Mouse (Mus musculus): ENCODE results near the gene Adam1b. TPM values are rescaled to one million over a fixed set of nuclear protein-coding genes. Genes with fewer than 3 reads are reported as not detected.

Gene Adam1b
- total and polyA plus RNA-seq, 2 experiments from 2014 or later: not detected

GRCm38 (mm10) chr5:121463601-121464250 lies 39.5 kb downstream of the Adam1b start:
- no peak overlapping the region for H3K4me2 ChIP-seq (ENCODE audit: low read depth, low read length, poor library complexity, severe bottlenecking)
- TF ChIP-seq CTCF (IDR thresholded peaks at IDR 0.05): no peak
- no peak for DNase-seq (ENCODE audit: low spot score)
- H3K27ac ChIP-seq (ENCODE audit: low read depth, low read length): no peak overlapping the region
- H3K4me3 ChIP-seq (ENCODE audit: low read depth, low read length): no peak overlapping the region
- no peak overlapping the region for H3K9ac ChIP-seq (replicated peaks; ENCODE audit: low read length, poor library complexity, severe bottlenecking)
- H3K36me3 ChIP-seq (ENCODE audit: insufficient read depth, low read length): no peaks in the 10 kb centered on the region
- 77% methylated on average over 5 of the region's 5 CpGs for WGBS
- H3K4me1 ChIP-seq (ENCODE audit: insufficient read depth, low read length): no peaks in the 10 kb centered on the region
- ATAC-seq (ENCODE audit: low FRiP score): no peak
- no peaks in the 10 kb centered on the region for H3K27me3 ChIP-seq (ENCODE audit: insufficient read depth, low read length)
- no peaks in the 10 kb centered on the region for H3K9me3 ChIP-seq (ENCODE audit: low read length)

GRCm38 (mm10) chr5:121462967-121463366 lies 40.3 kb downstream of the Adam1b start:
- H3K27me3 ChIP-seq (ENCODE audit: insufficient read depth, low read length): no peaks in the 10 kb centered on the region
- H3K4me3 ChIP-seq (ENCODE audit: low read depth, low read length): no peak overlapping the region
- H3K9me3 ChIP-seq (ENCODE audit: low read length): no peaks in the 10 kb centered on the region
- DNase-seq (ENCODE audit: low spot score): no peak
- 65% methylated on average over 5 of the region's 5 CpGs for WGBS
- ATAC-seq (ENCODE audit: low FRiP score): no peak
- H3K4me1 ChIP-seq (ENCODE audit: insufficient read depth, low read length): no peaks in the 10 kb centered on the region
- H3K36me3 ChIP-seq (ENCODE audit: insufficient read depth, low read length): no peaks in the 10 kb centered on the region
- no peak for TF ChIP-seq CTCF (IDR thresholded peaks at IDR 0.05)
- H3K4me2 ChIP-seq (ENCODE audit: low read depth, low read length, poor library complexity, severe bottlenecking): no peak overlapping the region
- H3K27ac ChIP-seq (ENCODE audit: low read depth, low read length): no peak overlapping the region
- no peak overlapping the region for H3K9ac ChIP-seq (replicated peaks; ENCODE audit: low read length, poor library complexity, severe bottlenecking)

DNA sequence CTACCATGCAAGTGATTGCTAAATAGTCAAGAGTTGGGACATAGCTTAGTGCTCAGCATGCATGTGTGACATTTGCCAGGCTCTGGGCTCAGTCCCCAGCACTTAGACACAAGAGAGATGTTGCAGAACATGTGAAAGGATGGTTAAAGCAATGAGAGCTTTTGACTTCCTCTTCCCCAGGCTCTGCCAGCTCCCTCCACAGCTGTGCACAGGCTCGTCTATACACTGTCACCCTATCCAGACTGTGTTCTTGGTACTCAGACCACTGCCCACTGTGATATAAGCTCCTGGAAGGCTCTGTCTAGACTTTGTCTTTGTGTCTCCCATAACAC lies 41.1 kb downstream of the Adam1b start:
- no peak for TF ChIP-seq CTCF (IDR thresholded peaks at IDR 0.05)
- no peak overlapping the region for H3K9ac ChIP-seq (replicated peaks; ENCODE audit: low read length, poor library complexity, severe bottlenecking)
- WGBS: 32% methylated on average over 1 of the region's 1 CpGs

GRCm38 (mm10) chr5:121461339-121462170 lies 41.7 kb downstream of the Adam1b start:
- 76% methylated on average over 4 of the region's 4 CpGs for WGBS
- Histone ChIP-seq H3K4me2 (ENCODE audit: low read depth, low read length, poor library complexity, severe bottlenecking) (no peak overlapping the region), H3K27me3 (ENCODE audit: insufficient read depth, low read length) (no peaks in the 10 kb centered on the region), H3K9me3 (ENCODE audit: low read length) (no peaks in the 10 kb centered on the region), H3K27ac (ENCODE audit: low read depth, low read length) (no peak overlapping the region), H3K4me3 (ENCODE audit: low read depth, low read length) (no peak overlapping the region), H3K4me1 (ENCODE audit: insufficient read depth, low read length) (no peaks in the 10 kb centered on the region), H3K36me3 (ENCODE audit: insufficient read depth, low read length) (no peaks in the 10 kb centered on the region), H3K9ac (replicated peaks; ENCODE audit: low read length, poor library complexity, severe bottlenecking) (no peak overlapping the region)
- TF ChIP-seq CTCF (IDR thresholded peaks at IDR 0.05): no peak
- ATAC-seq (ENCODE audit: low FRiP score) (no peak), DNase-seq (ENCODE audit: low spot score) (no peak)

More for the DNA sequence above, 41.1 kb downstream of the Adam1b start:
- no peaks in the 10 kb centered on the region for H3K36me3 ChIP-seq (ENCODE audit: insufficient read depth, low read length)
- no peaks in the 10 kb centered on the region for H3K9me3 ChIP-seq (ENCODE audit: low read length)
- DNase-seq (ENCODE audit: low spot score) (no peak), ATAC-seq (ENCODE audit: low FRiP score) (no peak)
- no peak overlapping the region for H3K4me2 ChIP-seq (ENCODE audit: low read depth, low read length, poor library complexity, severe bottlenecking)
- H3K27ac ChIP-seq (ENCODE audit: low read depth, low read length): no peak overlapping the region
- no peak overlapping the region for H3K4me3 ChIP-seq (ENCODE audit: low read depth, low read length)
- H3K4me1 ChIP-seq (ENCODE audit: insufficient read depth, low read length): no peaks in the 10 kb centered on the region
- H3K27me3 ChIP-seq (ENCODE audit: insufficient read depth, low read length): no peaks in the 10 kb centered on the region

DNA sequence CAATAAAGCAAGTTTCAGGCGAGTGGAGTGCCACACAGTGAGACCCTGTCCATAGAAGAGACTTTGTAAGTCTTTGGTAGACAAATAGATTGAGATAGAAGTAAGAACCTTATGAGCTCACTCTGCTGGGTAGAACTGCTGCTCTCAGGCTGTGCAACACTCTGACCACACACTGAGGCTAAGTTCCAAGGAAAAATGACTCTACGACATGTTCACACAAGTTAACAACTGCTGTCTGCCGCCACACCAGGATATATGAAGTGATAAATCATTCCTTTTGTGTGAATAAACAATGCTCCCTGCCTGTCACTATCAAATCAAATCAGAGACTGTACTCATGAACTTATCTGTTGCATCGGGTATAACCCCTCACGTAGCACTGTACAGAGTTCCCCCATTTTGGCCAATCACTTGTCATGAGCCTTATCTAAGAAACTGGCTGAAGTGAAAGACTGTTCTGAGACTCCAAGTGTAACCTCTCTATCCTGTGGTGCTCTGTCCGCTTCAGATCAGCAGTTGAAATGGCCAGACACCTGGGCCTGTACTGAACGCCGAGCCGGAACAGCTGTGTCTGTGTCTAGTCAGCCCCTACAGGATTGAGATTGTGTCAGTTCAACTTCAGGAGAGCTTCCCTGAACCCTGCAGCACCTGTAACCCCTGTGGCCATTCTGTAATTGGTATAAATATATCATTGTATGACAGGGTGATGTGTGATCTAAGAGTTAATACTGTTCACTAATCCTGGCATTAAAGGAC lies 47.5 kb downstream of the Adam1b start:
- Histone ChIP-seq H3K4me3 (ENCODE audit: low read depth, low read length) (no peak overlapping the region), H3K9ac (replicated peaks; ENCODE audit: low read length, poor library complexity, severe bottlenecking) (no peak overlapping the region), H3K4me1 (ENCODE audit: insufficient read depth, low read length) (peaks cover under 1% of the 10 kb centered on the region; the same call in 1 of the 2 replicates), H3K27me3 (ENCODE audit: insufficient read depth, low read length) (no peaks in the 10 kb centered on the region), H3K36me3 (ENCODE audit: insufficient read depth, low read length) (no peaks in the 10 kb centered on the region), H3K9me3 (ENCODE audit: low read length) (no peaks in the 10 kb centered on the region), H3K27ac (ENCODE audit: low read depth, low read length) (no peak overlapping the region), H3K4me2 (ENCODE audit: low read depth, low read length, poor library complexity, severe bottlenecking) (no peak overlapping the region)
- no peak for ATAC-seq (ENCODE audit: low FRiP score)
- no peak for DNase-seq (ENCODE audit: low spot score)
- WGBS: 78% methylated on average over 9 of the region's 9 CpGs
- TF ChIP-seq CTCF (IDR thresholded peaks at IDR 0.05): no peak

DNA sequence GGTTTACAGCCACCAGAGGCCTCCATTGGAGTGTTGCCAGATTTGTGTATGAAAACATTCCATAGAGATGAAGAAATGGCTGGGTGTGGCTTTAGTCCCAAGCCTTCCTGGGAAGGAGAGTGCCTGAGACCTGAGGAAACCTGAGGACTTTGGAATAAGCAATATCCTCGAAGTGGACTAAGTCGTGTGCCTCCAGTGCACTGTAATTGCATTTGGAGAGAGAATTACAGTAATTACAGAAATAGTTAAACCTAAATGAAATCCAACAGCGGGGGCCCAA lies 48.8 kb downstream of the Adam1b start:
- ATAC-seq (ENCODE audit: low FRiP score) (no peak), DNase-seq (ENCODE audit: low spot score) (no peak)
- H3K36me3 ChIP-seq (ENCODE audit: insufficient read depth, low read length): peaks cover 3% of the 10 kb centered on the region; the same call in 1 of the 2 replicates
- H3K4me3 ChIP-seq (ENCODE audit: low read depth, low read length): no peak overlapping the region
- no peak overlapping the region for H3K27ac ChIP-seq (ENCODE audit: low read depth, low read length)
- H3K9me3 ChIP-seq (ENCODE audit: low read length): no peaks in the 10 kb centered on the region
- H3K4me1 ChIP-seq (ENCODE audit: insufficient read depth, low read length): peaks cover 2% of the 10 kb centered on the region; the same call in 1 of the 2 replicates
- TF ChIP-seq CTCF (IDR thresholded peaks at IDR 0.05): no peak
- H3K27me3 ChIP-seq (ENCODE audit: insufficient read depth, low read length): no peaks in the 10 kb centered on the region
- 90% methylated on average over 3 of the region's 3 CpGs for WGBS
- H3K4me2 ChIP-seq (ENCODE audit: low read depth, low read length, poor library complexity, severe bottlenecking): no peak overlapping the region
- H3K9ac ChIP-seq (replicated peaks; ENCODE audit: low read length, poor library complexity, severe bottlenecking): no peak overlapping the region
